Mouse (Mus musculus) myocyte (in vitro differentiated cells): ENCODE results near the gene Crp.

Source experiments
- CEBPB ChIP-seq: IDR thresholded peaks from 2 replicates; pipeline ENCODE4 v1.6.1; 2011; ENCODE audit warnings: mild to moderate bottlenecking, moderate library complexity; ENCODE audit not compliant: poor library complexity, insufficient read depth, severe bottlenecking
- E2F4 ChIP-seq: IDR thresholded peaks from one replicate; pipeline ENCODE4 v1.6.1; 2011; ENCODE audit warnings: mild to moderate bottlenecking, control low read depth, moderate library complexity; ENCODE audit not compliant: insufficient read depth
- MAX ChIP-seq: IDR thresholded peaks from one replicate; pipeline ENCODE4 v1.6.1; 2011; ENCODE audit warnings: low read depth, mild to moderate bottlenecking, control low read depth
- MYOD1 ChIP-seq, 3 experiments: IDR thresholded peaks; one replicate each; pipeline ENCODE4 v1.6.1; 2011; ENCODE audit warnings: control low read depth in 2 of 3, low read depth in 2 of 3, mild to moderate bottlenecking in 2 of 3, moderate library complexity in 1 of 3; ENCODE audit not compliant: insufficient read length in 2 of 3, control insufficient read depth in 1 of 3
- MYOG ChIP-seq, 3 experiments: IDR thresholded peaks; one replicate each; pipeline ENCODE4 v1.6.1; 2011; ENCODE audit warnings: control low read depth in 2 of 3, low read depth in 2 of 3, mild to moderate bottlenecking in 2 of 3; ENCODE audit not compliant: insufficient read length in 2 of 3, control insufficient read depth in 1 of 3, insufficient read depth in 1 of 3
- POLR2A ChIP-seq: IDR thresholded peaks from one replicate; pipeline ENCODE4 v1.6.1; 2011; ENCODE audit warnings: low read depth, mild to moderate bottlenecking, control low read depth, moderate library complexity; ENCODE audit not compliant: insufficient read length
- POLR2AphosphoS2 ChIP-seq: IDR thresholded peaks from one replicate; pipeline ENCODE4 v1.6.1; 2011; ENCODE audit warnings: low read depth, control low read depth; ENCODE audit not compliant: insufficient read length
- SRF ChIP-seq: IDR thresholded peaks from one replicate; pipeline ENCODE4 v1.6.1; 2011; ENCODE audit warnings: low read depth; ENCODE audit not compliant: control insufficient read depth, insufficient read length
- TCF12 ChIP-seq: IDR thresholded peaks from one replicate; pipeline ENCODE4 v1.6.1; 2011; ENCODE audit warnings: mild to moderate bottlenecking, control low read depth; ENCODE audit not compliant: poor library complexity, insufficient read depth, severe bottlenecking
- TCF3 ChIP-seq: IDR thresholded peaks from one replicate; pipeline ENCODE4 v1.6.1; 2011; ENCODE audit warnings: low read depth, control low read depth; ENCODE audit not compliant: insufficient read length
- USF1 ChIP-seq: IDR thresholded peaks from one replicate; pipeline ENCODE4 v1.6.1; 2011; ENCODE audit warnings: low read depth, mild to moderate bottlenecking, control low read depth, moderate library complexity

GRCm38 (mm10) chr1:172683957-172684356 is 13.9 kb upstream of the Crp start:
- no peak for TF ChIP-seq MAX
- TF ChIP-seq POLR2A, result no peak
- no peak for TF ChIP-seq E2F4
- no peak for TF ChIP-seq POLR2AphosphoS2
- TF ChIP-seq MYOG (IDR thresholded peaks at IDR 0.05; ENCODE audit: control insufficient read depth in 1 of 3, insufficient read depth in 1 of 3, insufficient read length in 2 of 3, low read depth in 2 of 3), result no peak
- no peak for TF ChIP-seq TCF3
- no peak for TF ChIP-seq CEBPB
- TF ChIP-seq SRF, result no peak
- TF ChIP-seq USF1, result no peak
- TF ChIP-seq MYOD1 (IDR thresholded peaks at IDR 0.05; ENCODE audit: control insufficient read depth in 1 of 3, insufficient read length in 2 of 3, low read depth in 2 of 3), result no peak
- TF ChIP-seq TCF12, result no peak
